Mouse (Mus musculus): ENCODE measurements at regions not wholly inside any gene's neighbourhood (a gene's known extent, or its start where the extent isn't known, plus 50 kb on each side); places are given as distances from the start of the nearest gene placed in this dataset.

DNA sequence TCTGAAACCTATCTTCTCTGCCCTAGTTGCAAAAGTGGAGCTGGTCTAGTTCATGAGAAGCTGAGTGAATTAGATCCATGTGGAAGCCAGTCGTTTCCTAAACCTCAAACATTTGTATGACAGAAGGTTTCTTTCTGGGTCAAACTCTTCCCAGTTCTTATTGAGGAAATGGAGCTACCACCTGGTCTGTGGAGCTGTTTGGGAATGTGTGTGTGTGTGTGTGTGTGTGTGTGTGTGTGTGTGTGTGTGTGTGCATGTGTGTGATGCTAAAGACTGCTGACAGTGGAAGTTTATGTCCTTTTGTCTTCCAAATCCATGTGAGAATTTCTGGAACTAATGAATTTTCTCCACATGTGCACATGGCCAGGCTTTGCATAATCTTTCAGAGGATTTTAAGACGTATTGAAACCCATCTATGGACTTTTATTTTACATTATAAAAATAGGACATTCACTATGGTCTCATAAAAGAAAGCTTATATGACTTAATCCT, 324.9 kb upstream of the Nr2f1 start:
- DNase-seq (ENCODE audit: low read depth, low spot score), result no peak
- Histone ChIP-seq H3K36me3 (ENCODE audit: control insufficient read depth, insufficient read depth, low read length, poor library complexity, severe bottlenecking) (no peaks in the 10 kb centered on the region), H3K9ac (ENCODE audit: insufficient read depth, low read depth, low read length, poor library complexity, severe bottlenecking) (no peak overlapping the region), H3K27ac (ENCODE audit: insufficient read depth, low read depth, low read length, poor library complexity, severe bottlenecking) (no peak overlapping the region), H3K4me3 (ENCODE audit: insufficient read depth in 1 of 2, low read depth in 1 of 2, low read length in 2 of 2, poor library complexity in 1 of 2, severe bottlenecking in 1 of 2) (no peak overlapping the region), H3K9me3 (ENCODE audit: control insufficient read depth, insufficient read depth, low read depth, low read length) (no peaks in the 10 kb centered on the region), H3K4me1 (ENCODE audit: control insufficient read depth in 2 of 2, insufficient read depth in 2 of 2, low read length in 2 of 2, poor library complexity in 1 of 2) (no peaks in the 10 kb centered on the region)
- TF ChIP-seq HCFC1 (IDR thresholded peaks at IDR 0.05; ENCODE audit: borderline replicate concordance, insufficient read depth, low read length), result no peak
- TF ChIP-seq MAFK (IDR thresholded peaks at IDR 0.05; ENCODE audit: insufficient read depth, low read depth, low read length), result no peak
- no peak for TF ChIP-seq ZNF384 (IDR thresholded peaks at IDR 0.05; ENCODE audit: low read depth, low read length)
- TF ChIP-seq ZC3H11A (IDR thresholded peaks at IDR 0.05; ENCODE audit: borderline replicate concordance, low read depth, low read length), result no peak
- no peak for TF ChIP-seq CHD2 (IDR thresholded peaks at IDR 0.05; ENCODE audit: low read depth, low read length)
- in situ Hi-C loops (cut with MboI; ENCODE audit: low sequenced_read_pairs in 2 of 2, unreplicated experiment in 2 of 2), result no loop called here

DNA sequence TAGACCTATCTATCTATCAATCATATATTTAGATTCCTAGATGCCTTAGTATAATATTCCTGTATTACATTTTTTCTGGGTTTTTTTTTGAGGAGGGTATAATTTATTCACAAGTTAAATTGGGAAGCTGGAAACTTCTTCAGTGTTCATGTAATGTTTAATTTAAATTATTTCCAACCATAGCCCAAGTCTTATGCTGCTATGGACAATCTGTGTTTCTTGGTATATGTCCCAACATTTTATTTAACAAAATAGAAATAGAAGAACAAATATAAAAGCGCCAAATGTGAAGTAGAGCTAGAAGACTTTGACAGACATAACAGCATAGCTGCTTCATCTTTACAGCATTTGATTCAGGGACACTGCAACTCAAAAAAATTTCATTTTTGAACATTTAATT, 321.2 kb upstream of the Nr2f1 start:
- Histone ChIP-seq H3K9ac (ENCODE audit: insufficient read depth, low read depth, low read length, poor library complexity, severe bottlenecking) (no peak overlapping the region), H3K36me3 (ENCODE audit: control insufficient read depth, insufficient read depth, low read length, poor library complexity, severe bottlenecking) (no peaks in the 10 kb centered on the region), H3K9me3 (ENCODE audit: control insufficient read depth, insufficient read depth, low read depth, low read length) (no peaks in the 10 kb centered on the region), H3K4me3 (ENCODE audit: insufficient read depth in 1 of 2, low read depth in 1 of 2, low read length in 2 of 2, poor library complexity in 1 of 2, severe bottlenecking in 1 of 2) (no peak overlapping the region), H3K4me1 (ENCODE audit: control insufficient read depth in 2 of 2, insufficient read depth in 2 of 2, low read length in 2 of 2, poor library complexity in 1 of 2) (no peaks in the 10 kb centered on the region), H3K27ac (ENCODE audit: insufficient read depth, low read depth, low read length, poor library complexity, severe bottlenecking) (no peak overlapping the region)
- in situ Hi-C loops (cut with MboI; ENCODE audit: low sequenced_read_pairs in 2 of 2, unreplicated experiment in 2 of 2), result no loop called here
- DNase-seq (ENCODE audit: low read depth, low spot score), result no peak
- no peak for TF ChIP-seq ZNF384 (IDR thresholded peaks at IDR 0.05; ENCODE audit: low read depth, low read length)
- no peak for TF ChIP-seq CHD2 (IDR thresholded peaks at IDR 0.05; ENCODE audit: low read depth, low read length)
- TF ChIP-seq HCFC1 (IDR thresholded peaks at IDR 0.05; ENCODE audit: borderline replicate concordance, insufficient read depth, low read length), result no peak
- TF ChIP-seq MAFK (IDR thresholded peaks at IDR 0.05; ENCODE audit: insufficient read depth, low read depth, low read length), result no peak

DNA sequence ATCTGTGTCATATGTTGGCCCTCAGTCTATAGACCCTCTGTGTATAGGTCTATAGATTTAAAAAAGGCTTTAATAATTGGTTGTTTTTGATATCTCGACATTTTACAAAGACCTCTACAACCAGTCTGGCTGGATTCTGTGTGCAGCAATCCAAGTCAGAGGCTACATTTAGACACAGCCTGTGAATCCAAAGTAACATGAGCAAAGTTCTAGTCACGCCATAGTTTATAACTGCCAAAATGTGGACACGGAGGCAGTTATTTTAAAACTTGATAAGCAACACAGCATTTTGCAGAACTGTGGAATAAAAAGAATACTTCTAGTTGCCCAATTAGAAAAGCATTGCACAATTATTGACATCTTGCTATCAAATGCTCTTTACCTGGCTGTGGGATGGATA, 320.6 kb upstream of the Nr2f1 start:
- Histone ChIP-seq H3K27ac (ENCODE audit: insufficient read depth, low read depth, low read length, poor library complexity, severe bottlenecking) (no peak overlapping the region), H3K9me3 (ENCODE audit: control insufficient read depth, insufficient read depth, low read depth, low read length) (no peaks in the 10 kb centered on the region), H3K9ac (ENCODE audit: insufficient read depth, low read depth, low read length, poor library complexity, severe bottlenecking) (no peak overlapping the region), H3K4me1 (ENCODE audit: control insufficient read depth in 2 of 2, insufficient read depth in 2 of 2, low read length in 2 of 2, poor library complexity in 1 of 2) (no peaks in the 10 kb centered on the region), H3K36me3 (ENCODE audit: control insufficient read depth, insufficient read depth, low read length, poor library complexity, severe bottlenecking) (no peaks in the 10 kb centered on the region), H3K4me3 (ENCODE audit: insufficient read depth in 1 of 2, low read depth in 1 of 2, low read length in 2 of 2, poor library complexity in 1 of 2, severe bottlenecking in 1 of 2) (no peak overlapping the region)
- no peak for TF ChIP-seq HCFC1 (IDR thresholded peaks at IDR 0.05; ENCODE audit: borderline replicate concordance, insufficient read depth, low read length)
- no peak for TF ChIP-seq MAFK (IDR thresholded peaks at IDR 0.05; ENCODE audit: insufficient read depth, low read depth, low read length)
- TF ChIP-seq ZC3H11A (IDR thresholded peaks at IDR 0.05; ENCODE audit: borderline replicate concordance, low read depth, low read length), result no peak
- TF ChIP-seq CHD2 (IDR thresholded peaks at IDR 0.05; ENCODE audit: low read depth, low read length), result no peak
- TF ChIP-seq ZNF384 (IDR thresholded peaks at IDR 0.05; ENCODE audit: low read depth, low read length), result no peak
- DNase-seq (ENCODE audit: low read depth, low spot score), result no peak
- in situ Hi-C loops (cut with MboI; ENCODE audit: low sequenced_read_pairs in 2 of 2, unreplicated experiment in 2 of 2), result no loop called here

DNA sequence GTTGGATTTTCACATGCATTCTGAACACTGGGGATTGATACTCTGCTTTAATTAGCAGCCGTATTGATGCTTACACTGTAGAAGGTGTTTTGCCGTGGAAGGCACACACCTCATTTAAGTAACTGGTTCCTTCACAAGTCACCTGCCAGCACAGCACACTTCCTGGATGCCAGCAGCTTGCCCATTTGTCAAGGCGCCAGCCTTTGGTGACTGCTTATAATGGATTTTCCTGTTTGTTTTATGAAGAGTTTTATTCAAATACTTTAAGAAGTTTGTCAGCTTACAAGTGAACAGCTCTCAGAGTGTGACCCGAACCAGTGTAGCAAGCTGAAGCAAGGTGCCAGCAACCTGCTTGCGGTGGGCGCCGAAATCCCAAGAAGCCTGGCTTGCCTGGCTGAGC, 301.0 kb upstream of the Nr2f1 start:
- in situ Hi-C loops (cut with MboI; ENCODE audit: low sequenced_read_pairs in 2 of 2, unreplicated experiment in 2 of 2), result no loop called here
- DNase-seq (ENCODE audit: low read depth, low spot score), result no peak
- H3K9me3 ChIP-seq (ENCODE audit: control insufficient read depth, insufficient read depth, low read depth, low read length), result no peaks in the 10 kb centered on the region
- TF ChIP-seq ZC3H11A (IDR thresholded peaks at IDR 0.05; ENCODE audit: borderline replicate concordance, low read depth, low read length), result no peak
- TF ChIP-seq CHD2 (IDR thresholded peaks at IDR 0.05; ENCODE audit: low read depth, low read length), result no peak
- TF ChIP-seq MAFK (IDR thresholded peaks at IDR 0.05; ENCODE audit: insufficient read depth, low read depth, low read length), result no peak
- TF ChIP-seq HCFC1 (IDR thresholded peaks at IDR 0.05; ENCODE audit: borderline replicate concordance, insufficient read depth, low read length), result no peak
- no peaks in the 10 kb centered on the region for H3K4me1 ChIP-seq (ENCODE audit: control insufficient read depth in 2 of 2, insufficient read depth in 2 of 2, low read length in 2 of 2, poor library complexity in 1 of 2)
- no peak overlapping the region for H3K27ac ChIP-seq (ENCODE audit: insufficient read depth, low read depth, low read length, poor library complexity, severe bottlenecking)
- no peak overlapping the region for H3K4me3 ChIP-seq (ENCODE audit: insufficient read depth in 1 of 2, low read depth in 1 of 2, low read length in 2 of 2, poor library complexity in 1 of 2, severe bottlenecking in 1 of 2)
- H3K36me3 ChIP-seq (ENCODE audit: control insufficient read depth, insufficient read depth, low read length, poor library complexity, severe bottlenecking), result no peaks in the 10 kb centered on the region
- no peak overlapping the region for H3K9ac ChIP-seq (ENCODE audit: insufficient read depth, low read depth, low read length, poor library complexity, severe bottlenecking)

DNA sequence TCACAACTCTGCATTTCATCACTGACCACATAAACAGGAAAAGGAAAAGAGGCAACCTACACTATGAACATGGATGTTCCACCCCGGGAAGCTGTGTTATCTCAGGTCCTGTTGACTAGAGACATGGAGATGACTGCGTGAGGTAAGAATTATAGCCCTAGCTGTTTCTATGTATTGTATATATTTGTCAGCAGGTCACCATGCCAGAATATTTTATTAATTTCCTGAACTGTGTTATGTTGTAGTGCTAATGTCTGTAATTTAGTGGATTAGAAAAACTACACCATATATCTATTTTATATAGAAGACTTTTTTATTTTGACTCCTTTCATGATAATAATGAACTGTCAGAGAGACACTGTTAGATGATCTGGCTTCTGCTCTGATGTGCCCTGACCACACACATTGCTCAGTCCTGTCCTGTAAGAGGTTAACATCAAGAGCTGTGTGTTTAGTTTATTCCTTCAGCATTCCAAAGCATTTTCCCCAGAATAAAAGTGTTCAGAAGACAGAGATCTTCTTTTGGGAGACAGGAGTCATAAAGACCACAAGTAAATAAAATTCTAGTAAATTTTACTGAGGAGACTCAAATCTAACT, 284.3 kb upstream of the Nr2f1 start:
- no peak overlapping the region for H3K4me3 ChIP-seq (ENCODE audit: insufficient read depth in 1 of 2, low read depth in 1 of 2, low read length in 2 of 2, poor library complexity in 1 of 2, severe bottlenecking in 1 of 2)
- in situ Hi-C loops (cut with MboI; ENCODE audit: low sequenced_read_pairs in 2 of 2, unreplicated experiment in 2 of 2), result no loop called here
- H3K27ac ChIP-seq (ENCODE audit: insufficient read depth, low read depth, low read length, poor library complexity, severe bottlenecking), result no peak overlapping the region
- no peaks in the 10 kb centered on the region for H3K9me3 ChIP-seq (ENCODE audit: control insufficient read depth, insufficient read depth, low read depth, low read length)
- H3K36me3 ChIP-seq (ENCODE audit: control insufficient read depth, insufficient read depth, low read length, poor library complexity, severe bottlenecking), result no peaks in the 10 kb centered on the region
- no peak for TF ChIP-seq ZNF384 (IDR thresholded peaks at IDR 0.05; ENCODE audit: low read depth, low read length)
- no peak for TF ChIP-seq CHD2 (IDR thresholded peaks at IDR 0.05; ENCODE audit: low read depth, low read length)
- no peak for TF ChIP-seq ZC3H11A (IDR thresholded peaks at IDR 0.05; ENCODE audit: borderline replicate concordance, low read depth, low read length)
- H3K9ac ChIP-seq (ENCODE audit: insufficient read depth, low read depth, low read length, poor library complexity, severe bottlenecking), result no peak overlapping the region
- H3K4me1 ChIP-seq (ENCODE audit: control insufficient read depth in 2 of 2, insufficient read depth in 2 of 2, low read length in 2 of 2, poor library complexity in 1 of 2), result no peaks in the 10 kb centered on the region
- no peak for DNase-seq (ENCODE audit: low read depth, low spot score)
